Mouse (Mus musculus) lung, embryonic 16.5 days (tissue): ENCODE measurements at regions not wholly inside any gene's neighbourhood (a gene's known extent, or its start where the extent isn't known, plus 50 kb on each side); places are given as distances from the start of the nearest gene placed in this dataset.
A peak's percentile ranks its signal among the peaks of the same experiment; 100 is the strongest.

Experiments
- ATAC-seq: fragments of 200-750 bp; cut with Nextera tagmentation; 2 replicates; pipeline ENCODE4 v1.8.0; 2017; ENCODE audit warnings: low read depth, mild to moderate bottlenecking, moderate library complexity
- H3K27ac ChIP-seq: fragments of 300-500 bp; sonication (generic); 2 replicates; pipeline ENCODE4 v1.5.1; 2014; ENCODE audit warnings: mild to moderate bottlenecking, control low read depth, low read length
- H3K27me3 ChIP-seq: fragments of 300-500 bp; sonication (generic); 2 replicates; pipeline ENCODE4 v1.6.1; 2014; ENCODE audit warnings: low read depth, low read length, mixed read lengths; ENCODE audit not compliant: control insufficient read depth, insufficient read depth
- H3K36me3 ChIP-seq: fragments of 300-500 bp; sonication (generic); 2 replicates; pipeline ENCODE4 v1.6.1; 2014; ENCODE audit warnings: low read length; ENCODE audit not compliant: control insufficient read depth, insufficient read depth
- H3K4me1 ChIP-seq: fragments of 300-500 bp; sonication (generic); replicated peaks from 2 replicates; pipeline ENCODE4 v1.6.1; 2014; ENCODE audit warnings: low read length, mixed read lengths; ENCODE audit not compliant: control insufficient read depth, insufficient read depth
- H3K4me2 ChIP-seq: fragments of 300-500 bp; sonication (generic); 2 replicates; pipeline ENCODE4 v1.6.1; 2014; ENCODE audit warnings: low read depth, low read length, control low read depth
- H3K4me3 ChIP-seq: fragments of 300-500 bp; sonication (generic); 2 replicates; pipeline ENCODE4 v1.5.1; 2014; ENCODE audit warnings: mild to moderate bottlenecking, low read length, control low read depth
- H3K9ac ChIP-seq: fragments of 300-500 bp; sonication (generic); 2 replicates; pipeline ENCODE4 v1.6.1; 2014; ENCODE audit warnings: low read length, control low read depth
- H3K9me3 ChIP-seq: fragments of 300-500 bp; sonication (generic); 2 replicates; pipeline ENCODE4 v1.6.1; 2016; ENCODE audit warnings: low read length; ENCODE audit not compliant: control insufficient read depth
- WGBS: fragments of 180-500 bp; shearing (Covaris S2); extraction: QIAGEN DNeasy Blood & Tissue Kit; methylation state at CpG from one replicate; pipeline ENCODE4 v1.1.7; 2014; 5-methylcytosine and 5-hydroxymethylcytosine counted together

DNA sequence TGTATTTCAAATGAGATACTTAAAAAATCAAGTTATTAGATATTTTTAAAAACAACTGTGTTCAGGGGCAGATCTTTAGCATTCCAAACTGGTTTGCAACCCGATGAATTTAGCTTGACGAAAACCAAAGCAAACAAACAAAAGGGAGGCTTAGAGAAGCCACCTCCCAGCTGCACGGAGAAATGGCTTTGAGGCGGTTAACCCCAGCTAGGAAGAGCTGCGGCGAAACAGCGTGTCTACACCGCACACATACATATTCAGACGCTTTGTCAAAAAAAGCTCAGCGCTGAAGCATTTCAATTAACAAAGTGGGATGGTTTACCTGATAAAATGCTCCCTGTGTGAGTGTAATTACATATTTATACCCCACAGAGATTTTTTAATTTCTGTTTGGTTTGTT is 123.0 kb upstream of the Ap5m1 start:
- no peak overlapping the region for H3K9ac ChIP-seq
- no peaks in the 10 kb centered on the region for H3K36me3 ChIP-seq
- H3K27me3 ChIP-seq, result no peaks in the 10 kb centered on the region
- peak overlapping the region; percentile 39 for H3K4me2 ChIP-seq
- H3K4me1 ChIP-seq, result no peaks in the 10 kb centered on the region
- ATAC-seq, result no peak
- no peak overlapping the region for H3K27ac ChIP-seq
- H3K9me3 ChIP-seq, result no peaks in the 10 kb centered on the region
- WGBS, result 34% methylated on average over 10 of the region's 10 CpGs
- peak overlapping the region; percentile 16; the same call in 1 of the 2 replicates for H3K4me3 ChIP-seq

DNA sequence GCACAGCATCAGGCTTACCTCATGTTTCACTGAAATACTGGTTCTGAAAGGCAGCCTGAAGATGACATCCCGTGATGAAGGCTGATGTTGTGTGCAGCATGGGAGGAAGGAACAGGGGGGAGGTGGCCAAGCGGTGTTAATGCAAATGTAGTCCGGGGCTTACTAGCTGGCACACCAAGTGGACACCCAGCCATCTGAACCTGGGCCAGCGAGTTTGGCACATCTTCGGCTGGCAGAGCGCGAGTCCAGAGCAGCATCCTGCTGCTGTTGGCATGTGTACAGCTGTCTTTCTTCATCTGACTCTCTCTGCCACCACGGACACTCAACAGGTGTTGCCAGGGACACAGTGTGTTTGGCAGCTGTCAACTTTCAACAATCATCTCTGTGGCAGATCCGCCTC is 135.0 kb upstream of the Ap5m1 start:
- Histone ChIP-seq H3K4me3 (no peak overlapping the region), H3K4me1 (no peaks in the 10 kb centered on the region), H3K9me3 (no peaks in the 10 kb centered on the region), H3K36me3 (no peaks in the 10 kb centered on the region), H3K27me3 (no peaks in the 10 kb centered on the region), H3K4me2 (no peak overlapping the region), H3K9ac (no peak overlapping the region), H3K27ac (no peak overlapping the region)
- no peak for ATAC-seq
- WGBS, result 76% methylated on average over 9 of the region's 9 CpGs

DNA sequence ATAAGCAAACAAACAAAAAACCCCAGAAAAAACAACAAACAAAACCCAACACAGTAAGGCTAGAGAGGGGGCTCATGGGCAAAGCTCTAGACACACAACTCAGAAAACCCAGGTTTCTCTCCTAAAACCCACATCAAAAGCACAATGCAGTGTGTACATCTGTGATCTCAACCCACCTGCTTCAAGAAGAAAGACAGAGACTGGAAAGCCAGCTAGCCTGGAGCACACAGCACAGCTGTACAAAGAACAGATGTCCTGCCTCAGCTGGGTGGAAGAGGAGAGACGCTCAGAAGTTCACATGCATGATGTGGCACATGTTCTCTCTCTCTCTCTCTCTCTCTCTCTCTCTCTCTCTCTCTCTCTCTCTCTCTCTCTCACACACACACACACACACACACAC is 140.0 kb upstream of the Ap5m1 start:
- Histone ChIP-seq H3K4me2 (no peak overlapping the region), H3K27me3 (no peaks in the 10 kb centered on the region), H3K9ac (no peak overlapping the region), H3K9me3 (no peaks in the 10 kb centered on the region), H3K4me1 (no peaks in the 10 kb centered on the region), H3K4me3 (no peak overlapping the region), H3K36me3 (no peaks in the 10 kb centered on the region), H3K27ac (no peak overlapping the region)
- 80% methylated on average over 1 of the region's 1 CpGs for WGBS
- no peak for ATAC-seq

DNA sequence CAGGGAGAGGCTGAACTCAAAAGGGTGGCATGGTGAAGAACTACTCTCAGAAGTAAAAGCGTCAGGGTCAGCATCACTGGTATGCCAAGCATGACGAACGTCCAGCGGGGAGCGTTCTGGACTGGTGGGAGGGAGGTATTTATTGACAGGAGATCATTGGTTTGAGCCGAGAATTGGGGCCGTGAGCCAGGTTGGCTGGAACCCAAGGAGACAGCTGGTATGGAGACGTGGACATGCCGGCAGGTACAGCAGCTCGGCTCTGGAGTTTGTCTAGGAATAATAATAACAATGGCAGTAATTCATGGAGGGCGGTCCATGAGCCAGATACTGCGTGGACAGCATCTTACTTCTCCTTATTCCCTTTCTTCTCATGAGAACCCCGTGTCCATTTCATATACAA is 156.5 kb upstream of the Ap5m1 start:
- H3K4me2 ChIP-seq, result no peak overlapping the region
- no peak overlapping the region for H3K27ac ChIP-seq
- 71% methylated on average over 13 of the region's 13 CpGs for WGBS
- no peaks in the 10 kb centered on the region for H3K36me3 ChIP-seq
- H3K9me3 ChIP-seq, result no peaks in the 10 kb centered on the region
- no peak for ATAC-seq
- H3K4me1 ChIP-seq, result no peaks in the 10 kb centered on the region
- no peaks in the 10 kb centered on the region for H3K27me3 ChIP-seq
- no peak overlapping the region for H3K4me3 ChIP-seq
- H3K9ac ChIP-seq, result no peak overlapping the region

DNA sequence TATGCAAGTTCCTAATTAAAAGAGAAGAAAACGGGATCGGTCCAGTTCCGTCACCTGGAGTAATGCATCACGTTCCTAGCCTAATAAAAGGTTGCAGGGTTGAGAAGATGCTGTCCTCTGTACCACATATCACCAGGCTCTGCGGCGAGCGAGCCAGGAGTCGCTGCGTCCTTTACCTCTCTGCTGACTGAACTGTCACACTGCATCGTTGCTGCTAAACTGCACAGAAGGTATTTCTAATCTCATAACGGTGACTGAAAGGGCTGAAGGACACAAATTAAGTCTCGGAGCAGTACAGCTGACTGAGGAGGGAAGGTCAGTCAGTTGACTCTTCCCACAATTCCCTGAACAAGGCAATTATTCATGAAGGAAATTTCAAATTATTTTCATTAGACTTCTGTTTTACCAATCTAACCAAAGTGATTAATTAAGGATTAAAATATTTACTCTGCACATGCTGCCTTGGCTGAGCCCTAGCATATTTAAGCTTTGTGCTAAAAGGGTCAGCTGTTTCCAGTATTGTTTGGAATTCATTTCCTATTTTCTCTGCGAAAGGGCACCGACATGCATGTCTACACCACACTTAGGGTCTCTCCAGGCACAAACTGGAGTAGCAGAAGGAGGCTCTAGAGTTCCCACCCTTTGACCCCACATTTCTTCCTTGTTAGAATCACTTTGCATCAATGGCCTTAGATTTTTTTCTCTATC is 157.8 kb upstream of the Ap5m1 start:
- ATAC-seq, result no peak
- Histone ChIP-seq H3K9me3 (no peaks in the 10 kb centered on the region), H3K27me3 (no peaks in the 10 kb centered on the region), H3K36me3 (no peaks in the 10 kb centered on the region), H3K4me1 (no peaks in the 10 kb centered on the region; the same call in 1 of the 2 replicates), H3K9ac (no peak overlapping the region), H3K4me3 (no peak overlapping the region), H3K4me2 (no peak overlapping the region), H3K27ac (no peak overlapping the region)
- 70% methylated on average over 14 of the region's 14 CpGs for WGBS

DNA sequence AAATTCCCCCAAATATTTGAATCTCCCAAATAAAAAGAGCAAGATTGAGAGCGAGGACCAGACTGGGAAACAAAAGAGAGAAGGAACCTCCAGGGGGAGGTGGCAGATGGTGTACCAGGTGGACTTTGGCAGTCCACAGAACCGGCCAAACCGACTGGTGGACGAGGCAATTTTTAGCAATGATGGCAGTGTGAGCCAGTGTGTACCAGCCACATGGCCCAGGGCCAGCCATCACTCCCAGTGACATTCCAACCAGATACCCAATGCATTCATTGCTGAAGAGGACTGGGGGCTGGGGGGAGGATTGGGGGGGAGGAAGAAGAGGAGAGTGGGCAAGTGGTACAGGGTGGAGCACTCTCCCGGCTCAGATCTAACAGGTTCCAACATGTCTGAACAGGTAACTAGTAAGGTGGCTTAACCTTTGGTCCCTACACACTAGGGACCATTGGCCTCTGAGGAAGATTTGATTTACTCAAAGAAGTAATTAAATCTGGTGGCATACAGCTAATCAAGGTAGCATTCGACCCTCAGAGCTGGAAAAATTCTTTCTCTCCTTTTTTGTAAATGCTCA is 158.4 kb upstream of the Ap5m1 start:
- H3K4me3 ChIP-seq, result no peak overlapping the region
- ATAC-seq, result no peak
- WGBS, result 72% methylated on average over 6 of the region's 6 CpGs
- H3K9ac ChIP-seq, result no peak overlapping the region
- H3K27ac ChIP-seq, result no peak overlapping the region
- H3K36me3 ChIP-seq, result no peaks in the 10 kb centered on the region
- no peaks in the 10 kb centered on the region for H3K9me3 ChIP-seq
- no peaks in the 10 kb centered on the region; the same call in 1 of the 2 replicates for H3K4me1 ChIP-seq
- H3K27me3 ChIP-seq, result no peaks in the 10 kb centered on the region
- H3K4me2 ChIP-seq, result no peak overlapping the region

DNA sequence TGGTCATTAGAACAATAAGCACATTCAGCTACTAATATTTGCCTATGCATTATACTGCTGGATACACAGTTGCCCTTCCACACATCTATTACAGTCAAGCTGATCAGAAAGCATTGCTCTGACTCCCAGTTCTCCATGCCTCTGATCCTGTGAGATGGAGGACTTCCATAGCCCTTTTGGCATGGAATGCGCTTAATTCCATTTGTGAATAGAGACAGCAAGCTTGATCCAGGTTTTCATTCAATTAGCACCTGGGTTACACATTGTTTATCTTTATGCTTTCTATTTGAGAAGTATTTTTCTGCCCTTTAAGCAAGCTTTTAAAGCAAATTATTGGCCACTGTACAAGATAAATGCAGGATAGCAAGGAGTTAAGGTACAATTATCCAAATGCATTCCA is 158.9 kb upstream of the Ap5m1 start:
- H3K9me3 ChIP-seq, result no peaks in the 10 kb centered on the region
- H3K4me2 ChIP-seq, result no peak overlapping the region
- H3K27me3 ChIP-seq, result no peaks in the 10 kb centered on the region
- no peak overlapping the region for H3K9ac ChIP-seq
- no peaks in the 10 kb centered on the region; the same call in 1 of the 2 replicates for H3K4me1 ChIP-seq
- no peak overlapping the region for H3K4me3 ChIP-seq
- no peak overlapping the region for H3K27ac ChIP-seq
- 90% methylated on average over 1 of the region's 1 CpGs for WGBS
- ATAC-seq, result no peak
- no peaks in the 10 kb centered on the region for H3K36me3 ChIP-seq

DNA sequence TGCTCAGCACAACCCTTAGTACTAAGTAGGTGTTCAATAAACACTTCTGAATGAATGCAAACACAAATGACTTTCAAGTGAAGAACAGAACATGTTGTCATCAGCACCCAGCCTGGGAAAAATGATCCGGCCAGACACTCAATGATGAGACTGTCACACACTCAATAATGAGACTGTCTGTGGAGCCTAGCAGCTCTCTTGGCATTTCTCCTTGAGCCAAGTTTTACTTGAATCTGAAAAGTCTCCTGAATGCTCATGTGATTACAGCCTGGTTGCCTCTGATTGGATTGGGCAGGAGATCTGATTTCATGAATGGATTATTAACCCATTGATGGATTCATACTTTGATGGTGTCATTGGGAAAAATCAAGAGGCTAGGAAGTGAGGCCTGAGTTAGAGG is 161.3 kb upstream of the Ap5m1 start:
- H3K27me3 ChIP-seq, result no peaks in the 10 kb centered on the region
- no peak overlapping the region for H3K4me3 ChIP-seq
- no peak for ATAC-seq
- 58% methylated on average over 1 of the region's 1 CpGs for WGBS
- H3K9ac ChIP-seq, result no peak overlapping the region
- H3K4me2 ChIP-seq, result no peak overlapping the region
- no peaks in the 10 kb centered on the region; the same call in 1 of the 2 replicates for H3K4me1 ChIP-seq
- no peak overlapping the region for H3K27ac ChIP-seq
- no peaks in the 10 kb centered on the region for H3K36me3 ChIP-seq
- no peaks in the 10 kb centered on the region for H3K9me3 ChIP-seq

DNA sequence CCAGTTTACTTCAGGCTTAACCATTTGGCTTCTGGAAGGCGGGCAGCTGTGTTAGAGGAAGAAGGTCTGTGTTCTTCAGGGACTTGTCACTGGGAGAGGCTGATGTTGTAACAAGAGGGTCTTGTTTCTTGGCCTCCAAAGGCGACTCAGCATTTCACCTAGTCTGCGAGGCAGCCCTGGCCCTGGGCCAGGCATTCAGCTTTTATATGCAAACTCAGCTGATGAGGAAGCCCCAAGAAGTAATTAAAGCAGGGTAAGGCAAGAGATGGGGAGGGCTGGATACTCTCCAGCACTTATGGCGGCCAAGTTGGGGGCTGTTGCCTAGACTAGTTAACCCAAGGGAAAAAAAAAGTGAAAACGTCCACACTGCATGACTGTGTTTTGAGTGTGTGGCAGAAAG is 162.4 kb upstream of the Ap5m1 start:
- Histone ChIP-seq H3K27ac (no peak overlapping the region), H3K4me1 (no peaks in the 10 kb centered on the region; the same call in 1 of the 2 replicates), H3K4me2 (no peak overlapping the region), H3K9me3 (no peaks in the 10 kb centered on the region), H3K27me3 (no peaks in the 10 kb centered on the region), H3K4me3 (no peak overlapping the region), H3K36me3 (no peaks in the 10 kb centered on the region), H3K9ac (no peak overlapping the region)
- 35% methylated on average over 5 of the region's 5 CpGs for WGBS
- no peak for ATAC-seq
